Mouse (Mus musculus) forelimb bud, embryonic 11.5 days (tissue): ENCODE results near the gene Npc1l1.

Source experiments
- DNase-seq: peaks from one replicate; pipeline ENCODE4 v3.0.0-alpha.2; 2012; ENCODE audit warnings: low read depth, low spot score

The Npc1l1 gene

DNA sequence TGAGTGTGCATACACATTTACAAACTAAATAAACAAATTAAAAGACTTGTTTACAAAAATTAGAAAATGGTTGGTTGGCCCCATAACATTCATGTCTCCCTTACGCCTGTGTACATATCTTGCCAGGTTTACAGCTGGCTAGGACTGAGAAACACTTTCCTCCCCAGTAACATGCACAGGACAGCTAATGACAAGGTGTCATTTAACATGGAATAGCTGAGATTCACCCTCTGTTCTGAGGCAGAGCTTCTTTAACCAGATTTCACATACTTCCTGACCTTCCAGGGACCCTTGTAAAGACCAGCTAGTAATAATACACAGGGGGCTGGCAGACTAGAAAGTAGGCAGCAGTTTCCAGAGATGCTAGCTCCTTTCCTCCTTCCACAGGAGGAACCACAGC lies 21.8 kb downstream of the Npc1l1 start:
- no peak for DNase-seq

DNA sequence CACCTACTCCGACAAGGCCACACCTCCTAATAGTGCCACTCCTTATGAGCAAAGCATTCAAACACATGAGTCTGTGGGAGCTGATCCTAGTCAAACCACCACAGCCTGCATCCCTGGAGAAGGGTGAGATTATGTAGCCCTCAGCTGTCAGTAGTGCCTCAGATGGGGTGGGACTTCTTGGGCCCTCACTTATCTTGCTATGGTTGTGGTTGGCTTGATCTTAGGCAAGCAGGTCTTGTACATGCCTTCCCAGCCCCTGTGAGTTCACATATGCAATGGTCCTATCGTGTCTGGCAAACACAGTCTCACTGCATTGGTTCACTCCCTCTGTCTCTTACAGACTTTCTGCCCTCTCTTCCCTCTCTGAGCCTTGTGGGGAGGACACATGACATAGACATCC lies 22.9 kb downstream of the Npc1l1 start:
- no peak for DNase-seq

DNA sequence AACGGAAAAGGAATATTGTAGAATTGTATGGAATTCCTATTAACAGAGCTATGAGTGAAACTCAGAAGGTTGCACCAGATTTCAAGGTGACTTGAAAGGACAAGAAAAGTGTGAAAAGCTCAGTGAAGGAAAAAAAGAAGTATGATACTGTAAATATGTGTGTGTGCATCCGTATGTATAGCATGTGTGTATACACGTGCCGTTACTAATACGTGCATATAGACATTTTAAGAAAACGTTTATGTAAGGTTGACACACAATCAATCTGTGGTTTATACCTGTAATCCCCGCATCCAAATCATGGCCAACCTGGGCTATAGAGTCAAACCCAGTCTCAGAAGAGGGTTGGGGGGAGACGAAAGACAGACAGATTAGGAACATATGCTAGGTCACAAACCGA lies 29.4 kb downstream of the Npc1l1 start:
- DNase-seq, result no peak

DNA sequence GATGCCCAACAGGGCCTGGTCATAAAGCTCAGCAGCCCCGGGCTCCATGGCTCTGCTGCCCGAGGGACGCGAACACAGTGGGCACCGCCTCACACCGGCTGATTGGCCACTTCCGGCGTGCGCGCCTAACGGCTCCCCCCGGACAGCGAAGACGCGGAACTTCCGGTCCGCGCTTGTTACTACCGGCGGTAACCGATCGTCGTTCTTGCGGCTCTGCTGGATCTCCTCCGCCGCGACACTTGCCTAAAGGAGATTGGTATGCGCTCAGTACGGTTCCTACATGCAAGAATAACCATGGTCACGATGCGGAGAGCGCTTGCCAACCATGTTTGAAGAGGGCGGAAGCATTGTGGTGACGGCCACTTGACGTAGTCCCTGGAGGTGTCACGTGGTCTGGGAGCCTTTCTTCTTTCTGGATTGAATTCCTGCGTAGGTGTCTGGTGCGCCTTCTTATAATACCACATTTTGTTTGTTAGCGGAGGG lies 29.8 kb downstream of the Npc1l1 start, which contains the start of gene Nudcd3:
Nudcd3 (minus strand) TSS at position 329 of the 483 bp plus-strand sequence.
- peak; percentile 86 for DNase-seq

DNA sequence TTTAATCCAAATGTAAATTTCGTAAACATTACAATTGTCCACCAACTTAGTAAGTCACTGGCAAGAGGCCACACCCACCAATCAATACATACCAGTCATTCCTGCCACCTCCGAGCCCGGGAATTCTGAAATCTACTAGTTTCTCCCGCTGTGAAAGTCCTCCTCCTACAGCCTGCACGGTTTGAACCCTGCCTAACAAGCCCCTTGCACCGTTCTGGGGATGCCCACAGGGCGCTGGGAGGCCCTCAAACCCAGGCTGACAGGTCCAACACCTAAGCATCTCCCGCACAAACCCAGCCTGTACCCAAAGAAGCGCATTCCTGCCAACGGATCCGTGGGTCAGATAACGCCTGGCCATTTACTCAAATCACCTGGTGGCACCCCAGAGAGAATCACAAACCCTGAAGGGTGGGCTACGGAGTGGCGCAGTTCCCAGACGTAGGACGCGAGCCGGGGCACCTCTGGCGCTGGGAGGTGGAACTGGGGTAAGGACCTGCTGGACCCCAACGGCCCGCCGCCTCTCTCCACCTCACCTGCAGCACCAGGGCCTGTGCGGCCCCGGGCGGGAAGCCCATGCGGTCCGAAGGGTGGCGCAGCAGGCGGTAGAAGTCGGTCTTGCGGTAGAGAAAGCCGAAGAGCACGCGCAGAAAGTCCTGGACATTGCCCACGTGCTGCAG lies 30.4 kb downstream of the Npc1l1 start, which contains the start of gene A730071L15Rik:
A730071L15Rik (plus strand) TSS at position 620 of the 677 bp plus-strand sequence.
- no peak for DNase-seq

DNA sequence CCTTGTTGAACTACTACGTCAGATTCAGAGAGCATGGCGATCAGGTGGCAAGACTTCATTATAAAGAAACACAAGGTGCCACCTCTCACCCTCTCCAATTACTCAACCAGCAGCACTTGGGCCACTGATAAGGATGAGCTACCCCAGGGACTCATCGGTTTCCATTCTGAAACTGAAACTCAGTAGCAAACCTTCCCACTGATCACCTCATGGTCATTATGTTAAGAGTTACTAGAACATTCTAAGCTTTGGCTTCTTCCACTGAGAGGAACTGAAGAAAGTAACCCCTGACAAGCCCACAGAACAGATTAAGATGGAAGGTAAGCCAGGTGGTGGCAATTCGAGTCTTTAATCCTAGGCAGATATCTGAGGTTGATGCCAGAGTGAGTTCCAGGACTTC lies 31.5 kb downstream of the Npc1l1 start:
- DNase-seq, result no peak

DNA sequence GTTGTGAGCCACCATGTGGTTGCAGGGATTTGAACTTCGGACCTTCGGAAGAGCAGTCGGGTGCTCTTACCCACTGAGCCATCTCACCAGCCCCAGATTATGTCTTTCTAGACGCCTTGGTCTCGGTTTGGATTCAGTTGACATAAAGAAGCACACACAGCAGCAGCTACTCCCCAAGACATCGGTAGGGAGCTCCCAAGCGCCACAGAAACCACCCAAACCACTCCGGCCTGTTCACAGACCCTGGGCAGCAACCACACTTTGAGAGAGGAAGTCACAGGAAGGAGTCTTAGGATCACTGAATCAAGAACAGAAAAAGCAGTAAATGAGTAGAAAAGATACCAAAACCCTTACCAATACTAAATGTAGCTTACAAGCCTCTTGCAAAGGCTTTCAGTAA lies 33.2 kb downstream of the Npc1l1 start:
- DNase-seq, result no peak

DNA sequence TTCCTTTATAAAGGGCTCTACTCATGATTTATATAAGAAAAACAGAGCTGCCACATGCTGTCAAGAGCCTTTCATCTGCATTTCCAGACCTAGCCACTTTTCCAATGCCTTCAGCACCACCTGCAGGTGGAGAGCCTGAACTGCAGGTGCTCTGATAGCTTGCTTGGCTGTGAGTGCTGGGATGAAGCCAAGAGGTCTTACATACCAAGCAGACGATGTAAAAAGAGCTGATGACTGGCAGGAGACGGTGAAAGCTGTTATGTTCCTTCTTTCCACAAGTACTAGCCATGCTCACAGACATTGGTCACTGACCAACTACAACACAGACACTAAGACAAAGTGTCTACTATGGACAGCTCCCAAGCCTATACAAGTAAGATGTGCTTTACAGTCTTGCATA lies 42.1 kb downstream of the Npc1l1 start:
- DNase-seq, result peak; percentile 86

DNA sequence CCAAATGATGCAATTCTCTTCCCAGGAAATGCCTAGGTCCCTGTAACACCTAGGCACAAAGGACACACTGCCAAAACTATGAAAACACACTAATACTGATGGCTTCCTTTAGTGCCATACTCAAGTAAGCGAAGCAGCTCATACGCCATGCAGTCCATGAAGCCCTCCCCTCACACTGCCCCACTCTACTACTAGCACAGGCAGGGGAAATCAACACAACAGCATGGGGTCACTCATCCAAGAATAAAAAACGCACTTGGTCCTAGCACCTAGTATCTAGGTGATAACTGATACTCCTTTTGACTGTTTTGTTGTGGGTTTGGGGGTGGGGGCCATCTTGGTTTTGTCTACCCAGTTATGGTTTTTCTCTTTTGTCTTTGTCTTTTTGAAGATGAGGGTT lies 42.5 kb downstream of the Npc1l1 start:
- DNase-seq, result no peak

DNA sequence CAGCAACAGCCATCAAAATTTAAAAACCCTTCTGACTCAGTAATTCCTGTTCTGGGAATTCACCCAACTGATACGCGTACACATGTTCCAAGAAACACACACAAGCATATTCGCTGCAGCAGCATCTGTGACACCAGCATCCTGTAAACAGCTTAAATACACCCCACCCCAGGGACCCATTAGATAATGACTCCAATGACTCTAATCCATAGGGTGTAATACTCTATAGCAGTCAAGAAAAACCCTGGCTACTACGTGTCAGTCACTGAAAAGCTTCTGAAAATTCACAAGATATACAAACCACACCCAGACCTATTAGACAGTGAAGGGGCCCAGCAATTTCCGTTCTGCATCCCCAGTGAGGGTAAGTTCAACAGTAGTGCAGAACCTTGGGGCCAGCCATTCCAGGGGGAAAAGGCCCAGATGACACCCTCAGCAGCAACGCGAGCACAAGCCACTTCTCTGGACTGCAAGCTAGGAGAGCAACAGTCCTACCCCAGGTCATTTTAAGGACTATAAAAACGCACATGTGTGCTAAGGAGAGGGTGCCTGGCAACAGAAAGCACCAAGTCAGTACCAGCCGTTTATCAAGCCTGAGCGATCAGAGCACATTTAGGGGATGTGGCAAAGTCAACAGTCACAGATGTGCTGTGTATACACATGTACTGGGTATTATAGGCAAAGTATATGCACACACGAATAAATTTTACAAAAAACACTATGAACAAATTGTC lies 45.6 kb downstream of the Npc1l1 start:
- DNase-seq, result no peak

DNA sequence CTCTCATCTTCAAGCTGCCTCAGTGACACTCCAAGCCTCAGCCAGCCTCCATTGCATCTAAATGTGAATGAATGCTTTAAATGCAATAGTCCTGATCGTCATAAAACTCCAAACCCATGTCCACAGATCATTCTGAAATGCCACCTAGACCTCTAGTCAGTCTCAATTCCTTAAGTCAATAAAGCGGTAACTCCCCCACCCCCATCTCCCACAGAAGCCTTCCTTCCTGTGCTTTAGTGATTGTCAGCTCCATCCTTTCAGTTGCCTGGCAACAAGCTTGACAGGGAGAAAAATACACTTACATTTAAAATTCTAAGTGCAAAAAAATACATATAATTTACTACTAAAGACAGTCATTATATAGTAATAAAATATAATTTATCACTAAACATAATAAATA lies 46.7 kb downstream of the Npc1l1 start:
- DNase-seq, result no peak

DNA sequence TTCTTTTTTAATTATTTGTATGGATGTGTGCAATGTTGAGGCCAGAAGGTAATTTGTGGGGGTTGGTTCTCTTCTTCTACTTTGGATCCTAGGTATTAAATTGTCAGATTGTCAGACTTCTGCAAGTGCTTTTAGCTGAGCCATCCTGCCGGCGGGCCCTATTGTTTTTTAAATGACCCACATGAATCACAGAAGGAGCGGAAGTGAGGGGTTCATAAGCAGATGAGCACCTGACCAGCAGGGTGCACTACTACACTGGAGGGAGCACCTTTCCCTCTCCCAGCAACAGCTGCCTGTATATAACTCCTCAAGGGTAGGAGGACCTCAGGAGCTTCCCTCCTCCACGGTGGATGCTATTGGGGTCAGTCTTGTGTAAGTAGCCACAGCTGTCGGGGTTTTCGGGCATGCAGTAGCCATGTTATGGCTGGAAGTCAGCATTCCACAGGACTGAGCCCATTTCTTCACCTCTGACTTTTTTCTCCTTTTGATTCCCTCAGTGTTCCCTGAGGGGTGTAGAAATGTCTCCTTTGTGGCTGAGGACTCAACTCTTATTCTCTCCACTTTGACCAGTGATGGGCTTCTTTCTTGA lies 49.0 kb downstream of the Npc1l1 start:
- no peak for DNase-seq

DNA sequence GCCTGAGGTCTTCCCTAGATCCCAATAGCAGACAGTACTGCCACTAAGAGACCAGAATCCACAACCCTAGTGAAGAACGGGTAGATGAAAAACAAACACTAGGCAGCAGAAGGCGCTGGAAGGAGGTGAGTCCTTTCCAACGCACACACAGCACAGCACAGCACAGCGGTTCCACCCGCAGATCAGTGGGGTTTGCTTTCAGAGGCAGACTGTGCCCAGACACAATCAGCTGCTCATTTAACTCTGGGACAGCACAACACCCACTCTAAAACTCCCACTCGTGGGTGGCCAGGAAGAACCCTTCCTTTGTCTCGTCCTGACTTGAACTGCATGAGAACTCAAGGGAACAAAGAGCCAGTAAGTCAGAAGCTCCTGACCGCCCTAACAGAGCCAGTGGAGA lies 50.7 kb downstream of the Npc1l1 start:
- no peak for DNase-seq

DNA sequence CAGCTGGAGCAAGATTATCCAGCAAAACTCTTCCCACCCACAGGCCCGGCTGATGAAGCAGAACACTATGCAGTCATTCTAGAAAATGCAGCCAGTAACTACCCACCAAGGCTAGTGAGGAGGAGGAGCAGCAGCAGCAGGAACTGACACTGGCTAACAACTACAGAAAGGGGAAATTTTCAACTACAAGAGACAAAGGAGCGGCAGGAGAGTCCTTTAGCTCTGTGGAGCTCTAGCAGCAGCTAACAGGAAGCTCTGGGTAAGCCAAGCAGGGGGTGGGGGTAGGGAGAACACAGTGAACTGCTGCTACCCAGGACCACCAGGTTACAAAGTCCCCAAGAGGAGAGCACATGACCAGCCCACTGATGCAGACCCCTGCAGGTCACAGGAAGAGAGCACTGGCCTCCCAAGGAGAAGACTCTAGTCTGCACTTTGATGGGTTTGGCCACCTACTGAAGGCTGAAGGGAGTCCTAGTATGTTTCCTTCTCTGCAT lies 51.2 kb downstream of the Npc1l1 start:
- DNase-seq, result no peak

DNA sequence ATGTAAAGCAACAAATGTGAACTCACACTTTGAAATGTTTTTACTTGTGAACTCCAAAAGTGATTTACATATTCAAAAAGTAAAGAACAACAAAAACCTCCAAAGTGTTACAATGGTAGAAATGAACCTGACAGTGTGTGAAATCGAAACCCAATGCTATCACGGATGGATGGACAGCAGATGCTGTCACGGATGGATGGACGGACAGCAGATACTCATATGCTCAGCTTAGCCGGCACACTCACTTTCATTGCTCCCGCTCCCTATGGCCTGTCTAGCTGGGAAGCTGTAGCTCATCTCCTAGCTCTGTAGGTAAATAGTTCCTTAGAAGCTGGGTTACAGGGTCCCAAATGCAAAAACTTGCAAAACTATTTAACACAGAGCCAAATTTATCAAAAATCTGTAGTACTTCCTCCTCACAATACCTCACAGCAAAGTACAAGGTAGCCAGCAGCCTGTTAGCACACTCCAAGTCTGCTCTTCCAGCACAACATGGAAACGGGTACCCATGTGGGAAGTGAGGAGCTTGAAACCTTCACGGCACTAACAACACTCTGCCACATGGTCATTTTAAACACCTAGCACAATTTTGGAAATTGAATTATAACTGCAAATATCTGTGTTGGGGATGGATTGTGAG lies 52.0 kb downstream of the Npc1l1 start:
- DNase-seq, result no peak

DNA sequence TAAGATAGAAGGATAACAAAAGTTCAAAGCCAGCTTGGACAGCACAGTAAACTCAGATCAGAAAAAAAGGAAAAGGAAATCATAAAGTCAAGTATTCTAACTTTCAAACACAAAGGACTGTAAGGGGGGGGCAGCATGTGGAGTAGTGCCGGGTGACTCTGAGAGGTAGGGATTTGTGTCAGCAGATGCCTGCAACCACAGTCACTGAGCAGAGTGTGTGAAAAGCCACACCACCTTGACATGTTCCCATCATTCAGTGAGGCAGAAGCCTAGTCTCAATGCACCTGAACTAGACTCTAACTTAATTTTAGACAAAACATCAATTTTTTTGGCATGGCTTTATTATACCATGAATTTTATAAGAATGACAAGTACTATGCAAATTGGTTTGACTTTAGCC lies 54.4 kb downstream of the Npc1l1 start:
- no peak for DNase-seq

DNA sequence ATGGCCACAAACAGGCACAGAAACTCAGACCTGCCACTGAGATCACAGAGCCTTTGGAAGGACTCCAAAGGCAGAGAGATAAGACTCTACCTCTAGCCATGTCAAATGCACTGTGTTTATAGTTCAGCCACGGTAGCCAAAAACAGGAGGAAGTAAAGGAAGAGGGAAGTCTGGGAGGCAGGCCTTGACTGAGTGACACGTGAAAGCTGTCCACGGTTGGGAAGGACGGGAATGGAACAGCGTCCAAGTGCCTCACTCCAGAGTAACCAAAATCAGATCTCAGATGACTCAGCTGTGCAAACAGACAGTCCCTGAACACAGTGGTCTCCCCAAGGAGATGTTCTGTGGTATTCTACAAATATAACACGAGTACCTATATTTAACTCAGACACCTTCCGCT lies 55.2 kb downstream of the Npc1l1 start:
- DNase-seq, result no peak

DNA sequence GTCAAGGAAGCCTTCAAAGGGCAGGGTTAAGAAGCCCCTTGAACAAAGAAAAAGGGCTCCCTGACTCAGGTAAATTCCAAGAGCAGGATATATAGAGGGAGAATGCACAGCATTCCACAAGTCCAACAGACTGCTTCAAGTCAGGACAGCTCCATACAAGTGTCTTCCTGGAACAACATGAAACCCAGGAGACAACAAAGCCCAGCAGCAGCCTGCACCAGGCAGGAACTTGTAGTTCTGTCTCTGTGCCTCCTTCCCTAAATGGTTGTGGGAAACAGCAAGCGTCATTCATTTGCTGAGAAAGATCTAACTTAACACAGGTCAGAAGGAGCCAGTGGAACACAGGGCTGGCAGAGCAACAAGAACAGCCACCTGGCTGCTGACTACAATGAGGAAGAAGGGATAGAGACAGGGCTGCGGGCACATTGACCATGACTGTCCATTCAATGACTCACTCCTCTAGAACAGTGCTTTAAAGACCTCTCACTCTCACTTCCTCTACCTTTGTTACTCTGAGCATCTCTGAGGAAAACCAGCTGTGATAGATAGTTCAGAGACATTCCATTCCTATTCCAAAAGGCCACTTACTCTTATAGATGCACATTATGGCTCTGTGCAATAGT lies 60.8 kb downstream of the Npc1l1 start:
- DNase-seq, result no peak

DNA sequence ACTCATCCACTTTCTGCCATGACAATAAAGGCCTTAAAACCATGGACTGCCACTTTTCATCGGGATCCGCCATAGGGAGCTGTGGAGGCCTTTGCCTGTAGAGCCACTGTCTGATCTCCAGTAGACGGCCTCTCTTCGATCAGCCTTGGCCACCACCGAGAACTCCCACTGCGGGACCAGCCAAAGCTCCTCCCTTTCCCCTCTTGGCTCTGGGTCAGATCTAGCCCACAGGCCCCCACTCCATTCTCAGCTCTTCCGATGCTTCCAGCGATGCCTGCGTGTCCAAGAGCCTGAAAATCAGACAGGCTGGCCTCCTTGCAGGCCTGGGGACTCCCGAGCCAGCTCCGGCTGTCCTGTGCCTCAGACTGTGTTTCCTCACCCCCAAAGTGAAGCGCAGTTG lies 63.6 kb downstream of the Npc1l1 start:
- no peak for DNase-seq

DNA sequence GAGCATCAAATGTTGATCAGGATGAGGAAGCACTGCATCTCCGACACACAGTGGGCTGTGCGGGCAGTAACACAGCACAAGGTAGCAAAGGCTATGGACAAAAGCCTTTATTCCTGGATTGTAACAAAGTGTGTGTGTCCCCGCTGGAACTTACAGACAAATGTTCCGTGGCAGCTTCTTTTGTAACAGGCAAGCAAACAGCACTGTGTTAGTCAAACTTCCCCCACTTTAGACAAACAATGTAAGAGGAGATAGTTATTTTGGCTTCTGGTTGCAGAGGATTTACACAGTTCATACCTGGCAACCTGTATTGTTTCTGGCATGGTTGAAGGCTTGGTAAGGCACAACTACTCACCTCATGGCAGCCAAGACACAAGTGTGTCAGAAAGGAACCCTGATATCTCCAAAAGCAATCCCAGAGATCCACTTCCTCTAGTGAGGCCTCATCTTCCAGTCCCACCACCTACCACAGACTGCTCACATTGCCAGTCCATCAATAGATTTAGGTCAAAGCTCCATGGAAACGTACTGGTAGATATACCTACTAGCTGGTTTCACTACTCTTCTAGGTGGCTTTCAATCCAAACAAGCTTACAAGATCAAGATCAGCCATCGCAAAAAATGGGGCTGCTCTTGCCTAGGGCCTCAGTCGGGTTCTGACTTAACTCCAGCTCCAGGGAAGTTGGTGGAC lies 64.4 kb downstream of the Npc1l1 start:
- DNase-seq, result no peak

DNA sequence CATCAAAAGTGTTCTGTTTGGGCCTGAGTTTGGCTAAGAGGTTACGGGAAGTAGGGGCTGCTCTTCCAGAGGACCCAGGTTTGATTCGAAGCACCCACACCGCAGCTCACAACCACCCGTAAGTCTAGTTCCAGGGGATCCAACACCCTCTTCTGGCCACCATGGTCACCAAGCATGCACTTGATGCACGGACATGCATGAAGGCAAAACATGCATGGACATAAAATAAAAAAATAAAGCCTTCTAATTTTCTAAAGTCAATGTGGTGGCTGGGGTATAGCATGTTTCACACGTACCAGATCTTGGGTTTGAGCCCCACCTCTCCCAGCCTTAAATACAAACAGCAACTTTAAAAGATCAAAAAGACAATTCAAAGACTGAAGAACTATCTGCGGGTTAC lies 65.2 kb downstream of the Npc1l1 start:
- no peak for DNase-seq
